Mouse (Mus musculus) adrenal gland, postnatal 25 days (tissue): Measurements from ENCODE around the gene Gm21060. TPM values are rescaled to one million over a fixed set of nuclear protein-coding genes. Genes with fewer than 3 reads are reported as not detected.

Experiments
- total RNA-seq: library from RNA; stranded (reverse); gene quantifications from 2 replicates; pipeline ENCODE4 v1.2.3, GENCODE M21; 2021

The Gm21060 gene
- total RNA-seq, 1 experiment from 2014 or later = not detected

Other genes with a start within 250 kb of the Gm21060 start
- gene Zfp950, start 156.2 kb downstream of the Gm21060 start, total RNA-seq = 42.2 and 50.5 TPM in 2 replicates
- 0.33 TPM in 1 of 2 replicates, not detected in the other for gene Gm7102, start 120.8 kb downstream of the Gm21060 start, total RNA-seq
- not detected in 2 replicates for gene Gm6020, start 113.2 kb downstream of the Gm21060 start, total RNA-seq
- gene Csf2ra, start 68.6 kb downstream of the Gm21060 start, total RNA-seq = 21.3 and 31.7 TPM in 2 replicates